Mouse (Mus musculus): ENCODE data around the gene Sec31b.

The Sec31b gene

DNA sequence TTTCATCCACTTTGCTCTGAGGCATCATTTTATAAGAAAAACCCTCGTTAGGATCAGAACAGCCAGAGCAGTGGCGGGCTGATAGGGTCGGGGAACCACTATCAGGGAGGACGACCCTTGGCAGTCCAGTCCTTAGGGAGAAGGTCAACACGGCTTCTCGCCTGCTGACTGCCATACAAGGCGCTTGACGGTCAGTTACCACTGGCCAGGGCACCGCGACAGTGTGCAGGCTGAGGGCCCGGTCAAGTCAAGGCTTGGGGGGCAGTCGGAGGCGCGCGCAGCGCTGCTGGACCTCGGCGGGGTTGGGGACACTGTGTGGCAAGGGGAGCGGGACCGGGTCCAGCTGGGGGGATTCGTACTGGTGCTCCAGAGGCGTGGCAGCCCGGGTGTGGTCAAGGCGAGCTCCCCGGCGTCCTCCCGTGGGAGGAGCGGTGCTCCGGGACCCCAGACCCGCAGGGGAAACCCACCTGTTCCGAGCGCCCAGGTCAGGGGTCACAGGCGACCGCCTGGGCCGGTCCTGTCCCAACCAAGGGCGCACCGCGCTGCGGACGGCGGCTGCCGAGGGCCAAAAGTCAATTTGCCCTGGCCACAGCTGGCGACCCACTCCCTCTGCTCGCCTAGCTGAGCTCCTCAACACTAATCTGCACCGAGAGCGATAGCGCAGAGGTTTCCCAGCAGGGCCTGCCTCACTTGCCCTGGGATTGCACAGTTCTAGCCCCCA is at the start of gene Sec31b:
TSS of gene Sec31b (minus strand) at position 544 of the 721 bp plus-strand sequence.
- DNase-seq (ENCODE audit: low spot score in 2 of 2) = peak in 1 of 2 experiments; percentile 3

DNA sequence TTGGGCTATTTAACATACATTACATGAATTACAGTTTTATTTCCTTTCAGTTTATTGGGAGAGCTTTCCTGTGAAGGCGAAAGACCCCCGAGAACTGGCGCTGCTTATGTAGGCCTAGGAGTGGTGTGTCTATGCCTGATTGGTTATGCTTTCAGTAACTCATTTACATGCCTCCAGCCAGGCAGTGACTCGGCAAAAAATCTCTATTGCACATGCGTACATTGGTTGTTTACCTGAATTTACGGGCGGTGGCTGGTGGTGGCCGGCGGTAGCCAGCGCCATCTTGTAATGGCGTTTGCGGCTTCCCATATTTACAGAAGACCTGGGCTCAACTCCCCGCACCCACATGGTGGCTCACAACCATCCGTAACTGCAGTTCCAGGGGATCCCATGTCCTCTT is 48.5 kb upstream of the Sec31b start:
- DNase-seq (ENCODE audit: low spot score in 2 of 2) = no peak

DNA sequence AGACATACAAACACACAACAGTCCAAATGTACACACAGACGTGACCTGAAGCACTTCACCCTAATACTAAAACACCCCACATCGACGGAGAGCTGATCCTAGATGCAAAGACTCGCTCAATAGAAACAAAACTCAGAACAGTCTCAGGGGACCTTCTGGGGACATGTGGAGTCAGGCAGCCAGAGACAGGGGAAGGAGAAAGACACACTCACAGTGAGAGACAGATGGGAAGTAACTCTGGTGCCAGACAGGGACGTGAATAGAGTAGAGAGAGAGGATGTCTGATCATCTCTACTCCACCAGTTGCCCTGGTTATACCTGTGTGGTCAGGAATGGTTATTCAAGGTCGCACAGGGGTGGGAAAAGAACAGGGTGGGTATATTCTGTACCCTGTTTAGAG is 46.0 kb upstream of the Sec31b start:
- DNase-seq (ENCODE audit: low spot score in 2 of 2) = no peak

DNA sequence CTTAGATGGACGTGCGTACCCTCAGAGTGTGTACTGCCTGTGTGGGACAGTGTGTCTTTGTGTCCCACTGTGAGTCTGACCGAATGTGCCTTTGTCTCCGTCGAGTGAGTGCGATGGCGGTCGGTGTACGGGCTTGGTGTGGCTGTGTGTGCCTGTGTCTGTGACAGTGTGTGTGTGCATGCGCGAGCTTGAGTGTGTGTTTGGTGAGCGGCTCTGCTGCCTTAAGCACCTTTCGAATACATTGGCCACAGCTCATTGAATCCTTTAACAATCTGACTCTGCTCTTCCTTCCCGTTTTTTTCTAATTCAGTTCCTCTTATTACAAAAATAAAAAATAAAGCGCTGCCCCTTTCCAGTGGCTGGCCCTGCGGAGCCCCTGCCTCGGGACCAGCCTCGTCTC is 45.3 kb upstream of the Sec31b start:
- DNase-seq (ENCODE audit: low spot score in 2 of 2) = peak; percentile 37 to 51

GRCm38 (mm10) chr19:44589591-44590223 is 44.0 kb upstream of the Sec31b start:
- DNase-seq (ENCODE audit: low spot score in 2 of 2) = no peak

GRCm38 (mm10) chr19:44588036-44588435 is 42.4 kb upstream of the Sec31b start:
- DNase-seq (ENCODE audit: low spot score in 2 of 2) = no peak

GRCm38 (mm10) chr19:44582638-44583309 is 37.1 kb upstream of the Sec31b start:
- peak; percentile 80 to 81 for DNase-seq (ENCODE audit: low spot score in 2 of 2)

- DNase-seq (ENCODE audit: low spot score in 2 of 2) = no peak
Observed at GRCm38 (mm10) chr19:44582103-44582502, 36.4 kb upstream of the Sec31b start.

DNA sequence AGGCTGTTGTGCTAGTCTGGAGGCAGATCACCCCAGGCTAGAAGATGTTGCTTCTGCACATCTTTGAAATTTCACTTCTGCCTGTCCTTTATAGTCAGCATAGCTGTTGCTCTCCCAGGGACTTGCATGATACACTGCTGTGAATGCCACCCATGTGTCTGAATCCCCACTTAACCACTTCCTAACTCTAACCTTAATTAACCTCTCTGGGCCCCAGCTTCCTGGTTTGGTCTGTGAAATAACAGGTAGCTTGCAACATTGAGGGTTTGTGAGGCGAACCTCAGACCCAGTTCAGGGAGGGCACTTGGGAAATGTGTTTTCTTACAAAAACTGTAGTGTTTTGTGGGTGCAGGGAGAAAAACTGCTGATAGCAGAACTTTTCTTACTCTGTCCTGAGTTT is 32.4 kb upstream of the Sec31b start:
- peak; percentile 28 to 39 for DNase-seq (ENCODE audit: low spot score in 2 of 2)

GRCm38 (mm10) chr19:44576275-44576674 is 30.6 kb upstream of the Sec31b start:
- no peak for DNase-seq (ENCODE audit: low spot score in 2 of 2)

- DNase-seq (ENCODE audit: low spot score in 2 of 2) = no peak
Observed at GRCm38 (mm10) chr19:44567763-44568162, 22.1 kb upstream of the Sec31b start.

DNA sequence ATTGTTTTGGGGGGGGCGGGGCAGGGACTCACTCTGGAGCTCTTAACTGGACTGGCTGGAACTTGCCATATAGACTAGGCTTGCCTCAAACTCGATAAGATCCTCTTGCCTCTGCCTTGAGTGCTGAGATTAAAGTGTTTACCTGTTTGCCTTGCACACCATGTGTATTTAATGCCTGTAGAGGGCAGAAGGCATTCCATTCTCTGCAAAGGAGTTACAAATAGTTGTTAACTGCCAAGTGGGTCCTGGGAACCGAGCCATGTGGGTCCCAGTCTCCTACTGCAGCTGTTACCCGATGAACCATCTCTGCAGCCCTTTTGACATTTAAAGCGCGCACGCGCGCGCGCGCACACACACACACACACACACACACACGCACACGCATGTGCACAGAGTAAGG is 18.3 kb upstream of the Sec31b start:
- DNase-seq (ENCODE audit: low spot score in 2 of 2) = no peak

GRCm38 (mm10) chr19:44562652-44563206 is 17.1 kb upstream of the Sec31b start, which contains the start of gene Hif1an:
Gene Hif1an (plus strand): TSS chr19:44562850.
- peak; percentile 93 to 96 for DNase-seq (ENCODE audit: low spot score in 2 of 2)

- peak; percentile 93 for DNase-seq (ENCODE audit: low spot score in 2 of 2)
Observed at GRCm38 (mm10) chr19:44554861-44555590, 9.4 kb upstream of the Sec31b start, which contains the start of gene Ndufb8. Gene Ndufb8 (minus strand): TSS chr19:44555440.

DNA sequence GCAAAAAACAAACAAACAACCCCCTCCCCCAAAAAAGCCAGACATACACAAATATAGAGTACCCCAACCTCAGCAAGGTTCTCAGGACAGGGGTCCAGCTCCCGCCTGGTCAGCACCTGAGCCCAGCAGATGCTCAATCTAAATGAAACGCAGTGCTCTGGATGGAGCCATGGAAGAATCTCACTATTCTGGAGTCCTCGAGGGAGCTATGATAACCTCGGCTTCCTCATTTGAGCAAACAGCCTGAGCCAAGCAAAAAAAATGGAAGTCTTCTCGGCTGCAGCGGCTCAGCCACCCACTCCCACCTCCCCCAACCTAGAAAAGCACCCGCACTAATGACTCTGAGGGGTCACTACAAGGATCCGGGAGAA is 8.8 kb upstream of the Sec31b start:
- peak in 1 of 2 experiments; percentile 20 for DNase-seq (ENCODE audit: low spot score in 2 of 2)

GRCm38 (mm10) chr19:44553286-44553685 is 7.6 kb upstream of the Sec31b start:
- DNase-seq (ENCODE audit: low spot score in 2 of 2) = no peak

DNA sequence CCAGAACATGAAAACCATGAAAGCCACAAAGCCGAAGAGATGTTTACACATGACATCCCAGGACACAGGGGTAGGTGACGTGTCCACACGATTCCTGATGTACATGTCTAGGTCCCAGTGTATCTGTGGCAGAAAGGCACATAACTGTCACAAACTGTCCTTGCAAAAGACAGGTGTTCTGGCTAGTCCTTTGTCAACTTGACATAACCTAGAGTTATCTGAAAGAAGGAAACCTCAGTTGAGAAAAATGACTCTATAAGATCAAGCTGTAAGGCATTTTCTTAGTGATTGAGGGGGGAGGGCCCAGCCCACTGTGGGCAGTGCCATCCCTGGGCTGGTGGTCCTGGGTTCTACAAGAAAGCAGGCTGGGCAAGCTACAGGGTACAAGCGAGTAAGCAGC is 7.1 kb upstream of the Sec31b start, which contains the start of gene Gm20538:
TSS of gene Gm20538 (minus strand) at position 101 of the 400 bp plus-strand sequence.
- no peak for DNase-seq (ENCODE audit: low spot score in 2 of 2)

- peak; percentile 47 to 63 for DNase-seq (ENCODE audit: low spot score in 2 of 2)
Observed at GRCm38 (mm10) chr19:44544775-44545174, 889 bp downstream of the Sec31b start.

GRCm38 (mm10) chr19:44544372-44544771 is 1.3 kb downstream of the Sec31b start:
- no peak for DNase-seq (ENCODE audit: low spot score in 2 of 2)

- DNase-seq (ENCODE audit: low spot score in 2 of 2) = no peak
Observed at GRCm38 (mm10) chr19:44542694-44543178, 2.9 kb downstream of the Sec31b start.

DNA sequence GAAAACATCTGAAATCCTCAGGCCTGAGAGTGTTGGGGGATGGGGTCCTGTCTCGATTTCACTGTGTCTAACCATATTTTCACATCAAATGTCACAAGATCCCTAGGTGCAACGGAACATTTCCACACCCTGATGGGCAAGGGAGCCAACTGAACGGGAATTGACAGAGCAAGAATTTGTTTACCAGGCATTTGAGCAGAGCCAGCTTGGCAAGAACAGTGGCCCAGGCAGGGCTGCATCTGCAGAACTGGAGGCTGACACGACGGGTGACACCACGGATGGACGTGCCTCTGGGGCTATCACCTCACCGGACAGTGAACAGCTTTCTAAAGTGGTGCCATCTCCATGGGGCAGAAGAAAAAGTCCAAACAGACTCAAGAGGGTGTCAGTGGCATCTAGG is 8.2 kb downstream of the Sec31b start:
- DNase-seq (ENCODE audit: low spot score in 2 of 2) = no peak

Measured in spleen, postnatal 36 days (tissue).